Mouse (Mus musculus): ENCODE data around the gene Tnfrsf25.

The Tnfrsf25 gene

DNA sequence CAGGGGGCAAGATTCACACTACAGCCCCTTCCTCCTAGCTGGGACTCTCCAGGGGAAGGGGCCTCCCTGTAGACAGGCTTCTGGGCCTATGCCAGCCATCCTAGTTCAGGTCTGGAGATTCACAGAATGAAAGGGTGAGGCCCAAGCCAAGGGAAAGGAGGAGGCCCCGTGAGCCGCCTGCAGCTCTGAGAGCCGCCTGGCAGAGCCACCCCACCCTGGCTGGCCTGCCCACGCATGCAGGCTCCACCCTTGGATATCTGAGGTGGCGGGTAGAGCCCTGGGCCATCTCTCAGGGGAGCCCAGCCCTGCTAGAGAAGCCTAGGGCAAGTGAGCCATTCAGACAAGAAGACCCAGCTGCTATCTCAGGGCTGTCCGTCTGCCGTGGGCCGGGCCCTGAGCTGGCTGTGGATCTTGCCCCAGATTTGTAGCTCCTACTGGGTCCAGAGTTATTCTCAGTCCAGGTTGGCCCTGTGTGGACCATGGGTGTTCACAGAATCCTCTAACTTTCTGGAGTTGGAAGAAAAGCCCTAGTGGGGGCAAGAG, 22.9 kb upstream of the Tnfrsf25 start:
- peak; percentile 64 for DNase-seq (ENCODE audit: low spot score)

DNA sequence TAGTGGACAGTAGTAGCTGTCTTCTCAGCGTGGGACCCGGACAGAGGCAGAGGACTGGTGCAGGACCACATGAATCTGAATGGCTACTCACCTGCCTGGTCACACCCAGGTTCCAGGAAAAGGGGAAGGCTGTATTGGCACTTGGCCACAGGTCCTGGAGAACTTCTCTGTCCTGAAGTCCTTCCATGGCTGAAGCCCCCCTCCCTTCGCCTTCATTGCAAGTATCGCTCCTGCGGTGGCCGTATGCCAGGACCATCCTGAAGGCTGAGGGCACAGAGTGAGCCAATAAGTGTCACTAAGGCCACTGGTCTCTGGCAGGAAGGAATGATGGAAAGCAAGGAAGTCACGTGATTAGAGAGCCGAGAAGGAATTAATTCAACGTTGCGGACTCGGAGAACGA, 21.5 kb upstream of the Tnfrsf25 start:
- peak; percentile 73 for DNase-seq (ENCODE audit: low spot score)

DNA sequence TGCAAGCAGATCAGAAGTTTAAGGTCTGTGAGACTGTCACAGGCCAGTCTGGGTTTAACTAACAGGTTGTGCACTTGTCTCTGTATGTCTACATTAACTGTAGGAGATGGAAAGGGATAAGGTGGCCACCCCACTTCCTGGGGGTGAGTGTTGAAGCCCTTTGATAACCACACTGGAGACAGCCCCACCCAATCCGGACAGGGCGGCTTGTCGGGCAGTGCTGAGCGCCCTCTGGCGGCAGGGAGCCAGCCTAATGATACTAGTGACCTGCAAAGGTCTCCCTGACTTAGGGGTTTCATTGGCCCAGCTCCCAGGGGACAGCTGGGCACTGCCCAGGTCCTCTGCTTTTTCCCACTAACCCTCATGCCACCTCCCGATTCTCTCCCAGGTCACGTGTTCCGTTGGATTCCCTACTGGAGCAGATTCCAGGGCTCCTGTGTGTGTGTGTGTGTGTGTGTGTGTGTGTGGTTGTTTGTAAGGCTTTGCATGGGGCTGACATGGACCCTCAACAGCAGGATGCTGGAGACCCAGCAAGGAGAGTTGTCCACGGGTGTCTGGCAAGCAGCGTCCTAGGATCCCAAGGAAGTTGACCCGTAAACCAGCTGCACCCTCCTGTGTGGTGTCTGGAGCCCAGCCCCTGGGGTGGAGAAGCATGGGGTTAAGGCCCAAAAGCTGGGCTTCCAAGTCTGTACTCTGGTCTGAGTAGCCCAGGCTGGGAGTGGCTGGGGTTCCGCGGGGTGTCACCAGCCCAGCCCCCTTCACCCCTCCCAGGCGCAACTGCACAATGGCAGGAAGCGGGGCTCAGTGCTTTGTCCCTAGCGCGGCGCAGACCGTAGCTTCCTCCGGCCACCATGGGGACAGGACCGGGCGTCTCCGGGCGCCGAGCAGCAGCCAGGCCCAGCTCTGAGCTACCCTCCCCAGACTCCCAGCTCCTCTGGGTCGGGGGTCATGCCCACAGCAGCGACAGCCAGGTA, 19.5 kb upstream of the Tnfrsf25 start:
- peak; percentile 89 for DNase-seq (ENCODE audit: low spot score)

DNA sequence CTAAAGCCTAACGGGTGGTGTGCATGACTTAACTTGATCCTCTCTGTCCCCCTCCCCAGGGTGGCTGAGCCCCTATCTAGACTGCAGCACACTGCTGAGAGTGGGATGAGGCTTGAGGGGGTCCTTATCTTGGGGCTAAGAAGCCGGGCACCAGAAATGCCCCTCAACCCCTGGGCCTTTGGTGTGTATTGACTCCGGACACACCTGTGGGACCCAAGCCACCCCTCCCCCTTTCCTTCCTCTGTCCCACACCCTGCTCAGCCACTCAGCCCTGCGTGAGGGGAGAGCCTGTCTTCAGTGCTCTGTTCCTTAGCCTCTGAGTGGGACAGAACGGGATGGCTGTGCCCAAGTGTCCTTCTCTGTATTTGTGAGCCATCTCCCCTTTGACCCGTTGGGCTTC, 18.8 kb upstream of the Tnfrsf25 start:
- no peak for DNase-seq (ENCODE audit: low spot score)

DNA sequence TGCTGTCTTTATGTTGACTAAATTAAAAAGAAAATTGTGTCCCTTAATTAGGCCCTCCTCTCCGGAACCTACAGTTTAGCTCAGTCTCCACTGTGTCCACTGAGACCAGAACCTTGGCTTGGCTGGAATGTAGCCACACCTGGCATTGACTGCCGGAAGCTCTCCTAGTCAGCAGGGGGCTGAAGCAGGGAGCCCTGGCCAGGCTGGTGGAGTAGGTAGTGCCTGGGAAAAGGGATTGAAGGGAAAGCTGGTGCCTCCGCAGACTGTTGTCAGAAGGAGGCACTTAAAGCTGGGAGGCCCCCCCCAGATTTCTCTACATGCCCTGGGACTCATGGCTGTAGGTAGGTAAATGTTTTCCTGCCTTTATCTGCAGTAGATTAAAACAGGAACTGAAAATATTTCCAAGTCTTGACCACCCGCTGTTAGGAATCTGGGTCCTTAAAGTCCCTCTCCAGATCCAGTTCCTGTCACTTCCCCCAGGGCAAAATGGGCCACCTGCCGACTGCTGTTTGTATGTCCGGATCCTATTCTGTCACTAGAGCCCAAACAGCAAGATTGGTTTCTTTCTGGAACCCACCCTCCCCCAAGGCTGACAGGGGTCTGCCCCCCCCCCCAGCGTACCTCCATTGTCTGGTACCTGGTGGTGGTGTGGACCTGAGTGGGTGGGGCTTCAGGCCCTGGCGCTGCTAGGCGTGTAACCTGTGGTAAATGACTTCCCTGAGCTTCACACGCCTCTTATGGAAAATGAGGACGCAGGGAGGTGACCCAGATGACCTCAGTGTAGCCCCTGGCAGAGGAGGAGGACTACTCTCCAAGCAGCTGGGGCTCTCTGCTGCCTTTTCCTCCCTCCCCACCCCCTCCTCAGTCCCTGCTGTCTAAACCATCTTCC, 17.6 kb upstream of the Tnfrsf25 start:
- no peak for DNase-seq (ENCODE audit: low spot score)

DNA sequence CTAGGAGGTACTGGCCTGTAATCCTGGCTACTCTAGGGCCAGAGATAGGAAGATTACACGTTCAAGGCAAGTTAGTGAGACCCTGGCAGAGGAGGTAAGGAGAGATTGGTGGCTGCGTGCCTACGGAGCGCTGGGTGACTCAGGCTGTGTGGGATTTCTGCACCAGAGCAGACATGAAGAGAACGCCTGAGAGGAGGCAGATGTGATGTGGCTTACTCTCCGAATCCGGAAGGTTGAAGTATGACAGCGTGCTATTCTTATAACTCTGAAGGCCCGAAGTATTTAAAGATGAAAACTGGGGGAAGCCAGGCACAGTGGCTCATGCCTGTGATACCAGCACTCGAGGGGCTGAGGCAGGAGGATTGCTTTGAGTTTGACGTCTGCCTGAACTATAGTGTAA, 15.2 kb upstream of the Tnfrsf25 start:
- DNase-seq (ENCODE audit: low spot score), result no peak

DNA sequence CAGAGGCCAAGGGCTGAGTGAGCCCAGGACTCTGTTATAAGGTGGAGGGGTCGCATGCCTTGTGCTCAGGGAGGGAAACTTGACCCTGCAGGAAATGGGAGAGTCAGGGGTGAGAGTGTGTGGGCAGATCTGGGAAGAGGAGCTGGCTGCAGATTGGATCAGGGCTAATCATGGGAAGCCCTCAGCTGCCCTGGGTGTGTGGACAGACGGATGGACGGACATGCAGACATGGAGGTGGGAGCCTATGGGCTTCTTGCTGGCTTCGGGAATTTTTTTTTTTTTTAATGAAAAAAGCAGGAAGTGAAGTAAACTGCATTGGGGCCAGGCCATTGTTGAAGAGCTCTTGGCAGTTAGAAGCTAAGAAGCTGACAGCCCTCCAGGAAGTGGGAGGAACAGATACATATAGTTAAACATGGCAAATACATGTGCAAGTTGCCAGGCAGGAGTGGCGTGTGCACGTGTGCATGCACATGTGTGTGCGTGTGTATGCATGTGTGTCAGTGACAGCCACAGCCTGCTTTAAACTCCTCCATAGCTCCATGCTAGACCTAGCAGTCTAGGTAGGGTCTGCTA, 14.6 kb upstream of the Tnfrsf25 start:
- no peak for DNase-seq (ENCODE audit: low spot score)

DNA sequence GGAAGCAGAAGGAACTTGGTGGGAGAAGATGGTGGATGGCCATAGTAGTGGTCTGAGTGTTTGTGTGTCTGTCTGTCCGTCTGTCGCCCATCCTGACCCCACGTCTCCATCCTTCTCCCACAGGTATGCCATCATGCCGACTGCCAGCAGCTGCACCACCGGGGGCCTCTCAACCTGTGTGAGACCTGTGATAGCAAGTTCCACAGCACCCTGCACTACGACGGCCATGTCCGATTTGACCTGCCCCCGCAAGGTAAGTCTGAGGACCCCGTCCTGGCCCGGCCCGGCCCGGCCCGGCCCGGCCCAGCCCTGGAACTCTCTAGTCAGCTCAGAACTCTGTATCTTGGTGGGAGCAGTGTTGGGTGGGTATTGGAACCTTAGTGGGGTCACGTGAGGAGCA, 13.8 kb upstream of the Tnfrsf25 start:
- no peak for DNase-seq (ENCODE audit: low spot score)

DNA sequence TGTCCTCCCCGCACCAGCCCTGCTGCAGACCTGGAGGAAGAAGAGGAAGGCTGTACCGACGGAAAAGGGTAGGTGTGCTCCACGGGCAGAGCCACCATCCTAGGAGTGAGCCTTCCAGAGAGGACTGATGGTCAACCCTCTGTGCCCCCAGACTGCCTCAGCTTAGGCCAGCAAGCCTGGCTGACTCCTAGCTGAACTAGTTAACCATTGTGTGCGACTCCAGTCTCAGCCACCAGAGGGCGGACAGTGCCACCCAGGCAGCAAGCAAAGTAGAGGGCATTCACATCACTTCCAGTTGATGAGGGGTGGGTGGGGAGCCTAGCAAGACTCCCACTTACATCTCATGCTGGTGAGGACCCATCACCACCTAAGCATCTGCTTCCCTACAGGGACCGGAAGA, 12.7 kb upstream of the Tnfrsf25 start:
- DNase-seq (ENCODE audit: low spot score), result peak; percentile 89

DNA sequence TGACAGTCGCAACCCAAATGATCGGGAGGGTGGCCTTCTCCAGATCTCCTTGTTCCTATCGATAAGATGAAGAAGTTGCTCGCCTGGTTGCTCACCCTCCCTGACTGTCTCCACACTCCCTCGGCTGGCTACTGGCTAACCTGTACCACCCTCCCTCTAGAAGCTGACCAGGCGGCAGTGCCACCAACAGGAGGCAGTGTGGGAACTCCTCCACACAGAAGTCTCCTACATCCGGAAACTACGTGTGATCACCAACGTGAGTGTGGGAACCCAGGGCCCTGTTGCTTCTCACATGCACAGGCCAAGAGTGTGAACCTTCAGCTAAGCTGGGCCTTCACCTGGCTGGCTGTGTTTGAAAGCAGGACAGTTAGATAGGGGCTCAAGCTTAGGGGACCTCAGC, 9.0 kb upstream of the Tnfrsf25 start:
- DNase-seq (ENCODE audit: low spot score), result no peak

DNA sequence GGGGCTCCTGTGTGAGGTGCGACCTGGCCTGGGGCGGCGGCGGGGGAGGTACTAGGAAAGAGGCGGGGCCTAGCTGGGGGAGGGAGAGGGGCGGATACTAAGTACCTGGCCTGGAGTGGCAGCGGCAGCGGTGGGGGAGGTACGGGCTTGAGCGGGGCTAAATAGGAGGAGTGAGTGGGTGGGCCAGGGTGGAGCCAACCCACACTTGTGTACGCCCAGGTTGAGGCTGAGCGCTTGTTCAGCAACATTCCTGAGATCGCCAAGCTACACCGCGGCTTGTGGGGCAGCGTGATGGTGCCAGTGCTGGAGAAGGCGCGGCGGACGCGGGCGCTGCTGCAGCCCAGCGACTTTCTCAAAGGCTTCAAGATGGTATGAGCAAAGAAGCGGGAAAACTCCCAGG, 8.2 kb upstream of the Tnfrsf25 start:
- no peak for DNase-seq (ENCODE audit: low spot score)

DNA sequence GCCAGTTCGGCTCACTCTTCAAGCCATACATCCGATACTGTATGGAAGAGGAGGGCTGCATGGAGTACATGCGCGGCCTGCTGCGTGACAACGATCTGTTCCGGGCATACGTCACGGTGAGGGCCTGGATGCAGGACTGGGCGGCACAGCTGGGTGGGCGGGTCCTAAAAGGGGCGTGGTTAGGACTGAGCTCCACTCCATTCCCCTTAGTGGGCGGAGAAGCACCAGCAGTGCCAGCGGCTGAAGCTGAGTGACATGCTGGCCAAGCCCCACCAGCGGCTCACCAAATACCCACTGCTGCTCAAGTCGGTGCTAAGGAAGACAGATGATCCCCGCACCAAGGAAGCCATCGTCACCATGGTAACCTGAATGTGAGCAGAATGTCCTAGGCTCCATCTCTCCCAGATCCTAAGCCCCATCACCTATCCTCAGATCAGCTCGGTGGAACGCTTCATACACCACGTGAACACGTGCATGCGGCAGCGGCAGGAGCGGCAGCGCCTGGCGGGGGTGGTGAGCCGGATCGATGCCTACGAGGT, 7.7 kb upstream of the Tnfrsf25 start:
- peak; percentile 73 for DNase-seq (ENCODE audit: low spot score)

DNA sequence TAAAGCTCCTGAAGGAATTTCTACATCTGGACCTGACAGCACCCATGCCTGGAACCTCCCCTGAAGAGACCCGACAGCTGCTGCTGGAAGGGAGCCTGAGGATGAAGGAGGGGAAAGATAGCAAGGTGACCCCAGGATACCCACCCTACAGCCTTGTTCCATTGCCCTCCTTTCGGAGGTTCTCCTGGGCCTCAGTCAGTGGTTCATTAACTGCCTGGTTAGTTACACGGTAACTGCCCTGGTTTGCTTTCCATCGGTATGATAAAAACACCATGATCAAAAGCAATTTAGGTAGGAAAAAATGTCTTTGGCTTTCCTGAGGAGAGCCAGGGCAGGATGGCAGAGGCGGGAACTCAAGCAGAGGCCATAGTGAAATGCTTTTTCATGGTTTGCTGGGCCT, 7.1 kb upstream of the Tnfrsf25 start:
- DNase-seq (ENCODE audit: low spot score), result no peak

DNA sequence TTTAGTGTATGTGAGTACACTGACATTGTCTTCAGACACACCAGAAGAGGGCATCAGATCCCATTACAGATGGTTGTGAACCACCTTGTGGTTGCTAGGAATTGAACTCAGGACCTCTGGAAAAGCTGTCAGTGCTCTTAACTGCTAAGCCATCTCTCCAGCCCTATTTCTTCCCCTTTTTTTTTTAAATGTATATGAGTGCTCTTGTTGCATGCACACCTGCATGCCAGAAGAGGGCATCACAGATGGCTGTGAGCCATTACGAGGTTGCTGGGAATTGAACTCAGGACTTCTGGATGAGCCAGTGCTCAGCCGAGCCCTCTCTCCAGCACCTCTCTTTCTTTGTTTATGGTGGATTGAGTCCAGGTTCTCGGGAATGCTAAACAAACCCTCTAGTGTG, 6.2 kb upstream of the Tnfrsf25 start:
- no peak for DNase-seq (ENCODE audit: low spot score)

DNA sequence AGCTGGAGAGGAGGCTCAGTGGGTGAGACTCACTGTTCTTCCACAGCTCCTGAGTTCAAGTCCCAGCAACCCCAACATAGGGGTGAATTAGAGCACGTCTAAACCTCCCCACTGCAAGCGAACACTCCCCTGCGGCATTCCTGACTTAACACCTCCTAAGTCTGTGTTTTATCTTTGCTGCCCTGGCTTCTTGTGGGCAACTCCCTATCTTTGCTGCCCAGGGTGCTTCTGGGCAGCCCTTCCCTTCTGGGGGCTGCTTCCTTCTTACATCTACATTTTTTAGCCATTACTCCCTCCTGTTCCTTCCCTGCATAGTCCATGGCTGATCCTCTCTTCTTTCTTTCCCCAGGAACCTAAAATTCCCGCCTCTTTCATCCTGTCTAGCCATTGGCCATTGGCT, 5.0 kb upstream of the Tnfrsf25 start:
- DNase-seq (ENCODE audit: low spot score), result no peak

DNA sequence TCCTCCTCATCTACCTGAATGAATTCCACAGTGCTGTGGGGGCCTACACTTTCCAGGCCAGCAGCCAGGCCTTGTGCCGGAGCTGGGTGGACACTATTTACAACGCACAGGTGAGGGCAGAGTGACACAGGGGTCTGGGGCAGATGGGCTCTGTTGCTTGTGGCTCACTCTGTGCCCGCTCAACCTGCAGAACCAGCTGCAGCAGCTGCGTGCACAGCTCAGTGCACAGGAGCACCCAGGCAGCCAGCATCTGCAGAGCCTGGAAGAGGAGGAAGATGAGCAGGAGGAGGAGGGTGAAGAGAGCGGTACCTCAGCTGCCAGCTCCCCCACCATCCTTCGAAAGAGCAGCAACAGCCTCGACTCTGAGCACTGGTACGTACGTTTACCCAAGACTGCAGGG, 3.4 kb upstream of the Tnfrsf25 start:
- no peak for DNase-seq (ENCODE audit: low spot score)

DNA sequence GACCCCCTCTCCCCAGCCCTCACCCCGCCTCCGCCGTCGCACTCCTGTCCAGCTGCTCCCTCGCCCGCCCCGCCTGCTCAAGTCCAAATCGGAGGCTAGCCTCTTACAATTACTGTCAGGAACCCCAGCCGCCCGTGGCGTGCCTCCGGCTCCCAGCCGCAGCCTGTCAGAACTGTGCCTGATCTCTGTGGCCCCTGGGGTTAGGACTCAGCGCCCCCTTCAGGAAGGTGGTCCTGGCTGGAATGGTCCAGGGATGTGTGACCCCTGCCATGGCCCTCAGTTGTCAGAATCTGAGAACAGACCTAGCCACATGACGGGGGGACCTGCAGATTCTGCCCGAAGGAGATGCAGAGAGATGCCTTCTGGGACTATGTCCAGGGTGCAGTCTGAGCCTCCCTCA, 1.7 kb upstream of the Tnfrsf25 start:
- no peak for DNase-seq (ENCODE audit: low spot score)

DNA sequence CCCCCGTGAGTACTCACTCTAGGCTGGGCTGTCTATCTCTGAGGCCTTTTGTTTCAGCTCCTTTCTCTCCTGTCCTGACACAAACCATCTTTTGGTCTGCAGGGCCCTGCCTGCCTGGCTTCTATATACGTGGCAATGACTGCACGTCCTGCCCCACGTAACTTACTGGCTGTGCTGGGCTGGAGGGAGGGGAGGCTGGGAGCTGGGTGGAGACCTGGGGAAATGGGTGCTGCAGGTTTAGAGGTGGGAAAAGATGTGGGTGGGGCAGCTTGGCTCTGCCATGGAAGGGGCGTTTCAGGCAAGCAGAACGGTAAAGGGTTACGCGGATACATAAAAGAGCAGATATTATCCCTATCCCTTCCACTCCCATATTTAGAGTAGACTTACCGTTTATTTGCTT, 1.8 kb downstream of the Tnfrsf25 start:
- DNase-seq (ENCODE audit: low spot score), result no peak

DNA sequence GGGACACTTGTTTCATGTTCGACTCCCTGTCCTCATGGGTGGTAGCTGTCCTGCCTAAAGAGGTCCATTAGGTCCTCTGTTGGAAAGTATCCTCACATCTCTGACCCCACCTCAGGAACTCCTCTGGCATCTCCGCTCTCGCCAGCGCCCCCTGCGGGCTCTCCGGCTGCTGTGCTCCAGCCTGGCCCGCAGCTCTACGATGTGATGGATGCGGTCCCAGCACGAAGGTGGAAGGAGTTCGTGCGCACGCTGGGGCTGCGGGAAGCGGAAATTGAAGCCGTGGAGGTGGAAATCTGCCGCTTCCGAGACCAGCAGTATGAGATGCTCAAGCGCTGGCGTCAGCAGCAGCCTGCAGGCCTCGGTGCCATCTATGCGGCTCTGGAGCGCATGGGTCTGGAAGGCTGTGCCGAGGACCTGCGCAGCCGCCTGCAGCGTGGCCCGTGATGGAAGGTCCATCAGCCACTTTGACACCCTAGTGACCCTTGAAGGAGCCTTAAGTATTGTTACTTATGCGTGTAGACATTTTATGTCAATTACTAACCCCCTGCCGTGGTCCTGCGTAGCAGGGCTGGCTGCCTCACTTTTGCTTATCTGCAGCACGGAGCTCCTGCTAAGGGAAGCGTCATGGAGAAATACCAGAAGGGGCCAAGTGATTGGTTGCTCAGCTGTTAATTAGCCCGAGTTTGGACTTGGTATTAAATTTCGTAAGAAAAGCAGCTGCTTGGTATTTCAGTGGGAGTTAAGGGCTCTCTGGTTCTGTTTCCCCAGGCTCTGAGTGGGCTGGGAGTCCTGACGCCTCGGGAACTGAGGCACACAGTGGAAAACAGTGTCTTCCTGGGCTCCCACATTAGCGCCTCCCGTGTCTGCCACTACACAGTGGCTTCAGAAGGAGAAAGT, 3.9 kb downstream of the Tnfrsf25 start:
- peak; percentile 84 for DNase-seq (ENCODE audit: low spot score)

DNA sequence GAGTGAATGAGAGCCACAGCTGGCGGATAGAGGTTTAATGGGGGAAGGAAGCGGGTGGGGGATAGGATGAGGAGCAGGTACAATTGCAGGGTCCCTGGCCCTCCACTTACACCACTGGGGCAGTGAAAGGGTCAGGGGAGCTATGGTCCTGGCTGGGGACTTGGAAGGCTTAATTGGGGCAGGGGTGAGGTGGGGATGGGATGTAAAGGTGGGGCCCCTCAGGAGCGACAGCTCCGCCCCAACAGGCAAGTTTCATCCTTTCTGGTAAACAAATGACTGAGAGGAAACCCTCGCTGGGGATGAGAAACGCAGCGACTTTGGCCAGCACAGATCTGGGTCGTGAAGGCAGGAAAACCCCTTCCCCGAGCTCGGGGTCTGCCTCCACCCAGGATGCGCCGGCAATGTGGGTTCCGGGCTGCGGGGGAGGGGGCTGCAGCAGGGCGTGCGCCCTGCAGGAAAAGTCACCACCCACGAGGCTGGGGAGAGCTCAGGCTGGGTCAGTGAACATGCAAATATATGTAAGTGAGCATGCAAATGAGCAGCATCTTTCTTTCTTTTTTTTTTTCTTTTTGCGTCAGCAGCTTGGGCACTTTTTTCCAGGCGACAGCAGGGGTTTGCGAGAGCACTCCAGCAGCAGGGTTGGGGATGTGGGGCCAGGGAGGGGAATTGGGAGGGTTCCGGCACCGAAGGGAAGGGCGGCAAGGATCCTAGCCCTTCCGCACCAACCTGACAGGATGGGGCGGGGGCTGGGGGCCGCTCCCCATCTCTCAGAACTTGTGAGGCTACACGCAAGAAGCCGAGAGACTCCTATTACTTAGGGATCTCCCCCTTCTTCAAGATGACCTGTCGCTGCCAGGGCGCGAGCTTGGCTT, 4.8 kb downstream of the Tnfrsf25 start:
- peak; percentile 48 for DNase-seq (ENCODE audit: low spot score)

All from testis, postnatal 10 days (tissue).